Mouse (Mus musculus) embryonic facial prominence, embryonic 13.5 days (tissue): ENCODE measurements around the gene Rab4b. TPM values are rescaled to one million over a fixed set of nuclear protein-coding genes. Genes with fewer than 3 reads are reported as not detected.
A peak's percentile ranks its signal among the peaks of the same experiment; 100 is the strongest.

Experiments
- ATAC-seq: fragments of 200-750 bp; cut with Nextera tagmentation; 2 replicates; pipeline ENCODE4 v1.8.0; 2017; ENCODE audit warnings: low read depth; ENCODE audit not compliant: insufficient number of reproducible peaks, insufficient read depth, low FRiP score, low TSS enrichment
- H3K27ac ChIP-seq: fragments of 300-500 bp; sonication (generic); 2 replicates; pipeline ENCODE4 v1.5.1; 2015; ENCODE audit warnings: moderate library complexity, mild to moderate bottlenecking, inconsistent platforms
- H3K27me3 ChIP-seq: fragments of 300-500 bp; sonication (generic); 2 replicates; pipeline ENCODE4 v1.6.1; 2015; ENCODE audit warnings: mild to moderate bottlenecking, inconsistent platforms
- H3K36me3 ChIP-seq: fragments of 300-500 bp; sonication (generic); 2 replicates; pipeline ENCODE4 v1.6.1; 2015; ENCODE audit warnings: mild to moderate bottlenecking, inconsistent platforms
- H3K4me1 ChIP-seq: fragments of 300-500 bp; sonication (generic); 2 replicates; pipeline ENCODE4 v1.6.1; 2015; ENCODE audit warnings: inconsistent platforms
- H3K4me2 ChIP-seq: fragments of 300-500 bp; sonication (generic); 2 replicates; pipeline ENCODE4 v1.6.1; 2015; ENCODE audit warnings: moderate library complexity, mild to moderate bottlenecking, inconsistent platforms
- H3K4me3 ChIP-seq: fragments of 300-500 bp; sonication (generic); 2 replicates; pipeline ENCODE4 v1.5.1; 2015; ENCODE audit warnings: mild to moderate bottlenecking, inconsistent platforms
- H3K9ac ChIP-seq: fragments of 300-500 bp; sonication (generic); 2 replicates; pipeline ENCODE4 v1.6.1; 2015; ENCODE audit warnings: mild to moderate bottlenecking, inconsistent platforms
- H3K9me3 ChIP-seq: fragments of 300-500 bp; sonication (generic); 2 replicates; pipeline ENCODE4 v1.6.1; 2016; ENCODE audit warnings: inconsistent platforms
- WGBS: fragments of 180-500 bp; shearing (Covaris S2); methylation state at CpG from one replicate; pipeline ENCODE4 v1.1.7; 2015; ENCODE audit warnings: mixed read lengths; 5-methylcytosine and 5-hydroxymethylcytosine counted together
- polyA plus RNA-seq: library from polyadenylated mRNA; unstranded; fragments of >200 nt; fragmentation: Nextera tagmentation; extraction: Ambion mirVana; gene quantifications from 2 replicates; pipeline ENCODE4 v1.2.1, GENCODE M21; 2015

Gene Rab4b
- 72.2 and 74.2 TPM in 2 replicates for polyA plus RNA-seq

DNA sequence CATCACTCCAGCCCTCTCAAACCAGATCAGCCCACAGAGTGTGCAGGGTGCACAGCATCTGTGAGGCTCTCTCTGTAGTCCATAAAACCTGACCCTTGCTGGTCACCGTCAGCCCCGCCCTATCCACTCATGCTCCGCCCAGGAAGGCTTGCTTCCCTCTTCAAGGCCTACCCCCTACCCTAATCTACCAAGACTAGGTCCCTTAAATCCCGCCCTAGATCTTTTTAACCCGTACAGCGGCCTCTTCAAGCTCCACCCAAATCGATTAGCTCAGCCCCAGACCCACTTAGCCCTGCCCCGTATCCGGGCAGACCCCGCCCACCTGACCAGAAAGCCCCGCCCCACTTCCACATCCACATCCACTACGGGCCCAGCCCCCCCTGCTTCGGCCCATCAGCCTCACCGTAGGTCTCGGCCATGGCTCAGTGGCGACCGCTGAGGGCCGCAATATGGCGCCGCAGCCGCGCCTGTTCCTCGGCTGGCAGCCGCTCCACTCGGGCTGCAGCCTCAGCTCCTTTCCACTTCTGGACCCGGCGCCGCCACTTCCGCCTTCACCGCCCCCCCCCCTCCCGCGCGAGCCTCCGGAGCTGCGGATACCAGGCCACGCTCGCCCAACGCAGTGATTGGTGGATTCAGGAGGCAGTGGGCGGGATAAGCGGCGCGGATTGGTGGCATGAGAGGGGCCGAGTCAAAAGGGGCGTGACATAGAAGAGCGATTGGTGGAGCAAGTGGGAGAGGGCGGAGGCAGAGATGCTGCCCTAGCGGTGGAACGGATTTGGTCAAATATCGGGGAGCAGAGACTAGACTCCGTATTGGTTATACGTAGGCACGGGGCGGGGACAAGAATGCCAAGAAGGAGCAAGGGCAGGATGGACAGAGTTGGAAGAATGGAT lies at the start of gene Rab4b:
Rab4b (minus strand) TSS at position 573 of the 893 bp plus-strand sequence.
- H3K27ac ChIP-seq = peak within 1 kb of the TSS; percentile 93
- H3K4me1 ChIP-seq = peaks cover 7% of the 10 kb centered on the region; the same call in 1 of the 2 replicates
- no peaks in the 10 kb centered on the region for H3K9me3 ChIP-seq
- ATAC-seq = peak; percentile 99
- under 1% methylated on average over 53 of the region's 53 CpGs for WGBS
- H3K4me2 ChIP-seq = peak within 1 kb of the TSS; percentile 61
- H3K9ac ChIP-seq = peak within 1 kb of the TSS; percentile 70
- H3K36me3 ChIP-seq = peaks cover 25% of the 10 kb centered on the region
- no peaks in the 10 kb centered on the region for H3K27me3 ChIP-seq
- peak within 1 kb of the TSS; percentile 70 for H3K4me3 ChIP-seq

DNA sequence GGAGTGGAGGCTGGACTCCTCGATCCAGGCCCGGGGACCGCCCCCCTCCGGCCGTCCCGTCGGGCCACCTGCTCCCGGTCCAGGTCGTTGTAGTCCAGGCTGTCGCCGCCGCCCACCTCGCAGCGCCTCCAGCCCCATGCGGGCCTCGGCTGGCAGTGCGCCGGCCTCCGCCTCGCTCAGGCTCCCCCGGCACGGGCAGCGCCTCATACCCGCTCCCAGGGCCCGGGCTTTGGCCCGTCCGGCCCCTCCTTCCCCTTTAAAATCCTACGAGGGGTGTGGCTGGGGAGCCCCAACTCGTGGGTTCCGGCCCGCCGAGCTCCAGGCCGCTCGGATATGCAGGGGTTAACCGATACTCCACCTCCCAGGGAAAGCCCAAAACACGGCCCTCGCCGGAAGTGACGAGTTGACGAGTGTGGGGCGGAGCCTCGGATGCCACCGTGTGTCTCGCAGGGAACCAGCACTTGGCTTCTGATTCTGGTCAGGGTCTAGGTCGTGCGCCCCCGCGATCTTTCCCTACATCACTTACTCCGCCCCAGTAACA lies 49.7 kb upstream of the Rab4b start, which contains the start of gene Itpkc:
Itpkc (minus strand) TSS at position 381 of the 541 bp plus-strand sequence.
- H3K27ac ChIP-seq = peak within 1 kb of the TSS; percentile 92
- no peaks in the 10 kb centered on the region for H3K27me3 ChIP-seq
- WGBS = under 1% methylated on average over 47 of the region's 49 CpGs
- no peaks in the 10 kb centered on the region for H3K9me3 ChIP-seq
- peak within 1 kb of the TSS; percentile 94 for H3K4me3 ChIP-seq
- peak within 1 kb of the TSS; percentile 92 for H3K9ac ChIP-seq
- H3K36me3 ChIP-seq = peaks cover 4% of the 10 kb centered on the region; the same call in 1 of the 2 replicates
- peak; percentile 72 for ATAC-seq
- peaks cover 49% of the 10 kb centered on the region for H3K4me1 ChIP-seq
- peak within 1 kb of the TSS; percentile 88 for H3K4me2 ChIP-seq

GRCm38 (mm10) chr7:27227676-27228075 lies 49.0 kb upstream of the Rab4b start:
- Histone ChIP-seq H3K27ac (peak overlapping the region; percentile 92), H3K4me1 (peaks cover 47% of the 10 kb centered on the region), H3K9ac (peak overlapping the region; percentile 92), H3K4me2 (peak overlapping the region; percentile 88), H3K9me3 (no peaks in the 10 kb centered on the region), H3K36me3 (peaks cover 6% of the 10 kb centered on the region), H3K4me3 (peak overlapping the region; percentile 94), H3K27me3 (no peaks in the 10 kb centered on the region)
- no peak for ATAC-seq
- WGBS = 3% methylated on average over 10 of the region's 10 CpGs

GRCm38 (mm10) chr7:27227276-27227675 lies 48.6 kb upstream of the Rab4b start:
- peaks cover 47% of the 10 kb centered on the region for H3K4me1 ChIP-seq
- WGBS = 29% methylated on average over 9 of the region's 9 CpGs
- H3K9me3 ChIP-seq = no peaks in the 10 kb centered on the region
- H3K4me2 ChIP-seq = peak overlapping the region; percentile 88
- peaks cover 10% of the 10 kb centered on the region for H3K36me3 ChIP-seq
- no peaks in the 10 kb centered on the region for H3K27me3 ChIP-seq
- ATAC-seq = no peak
- peak overlapping the region; percentile 94 for H3K4me3 ChIP-seq
- H3K27ac ChIP-seq = no peak overlapping the region
- H3K9ac ChIP-seq = peak overlapping the region; percentile 92

DNA sequence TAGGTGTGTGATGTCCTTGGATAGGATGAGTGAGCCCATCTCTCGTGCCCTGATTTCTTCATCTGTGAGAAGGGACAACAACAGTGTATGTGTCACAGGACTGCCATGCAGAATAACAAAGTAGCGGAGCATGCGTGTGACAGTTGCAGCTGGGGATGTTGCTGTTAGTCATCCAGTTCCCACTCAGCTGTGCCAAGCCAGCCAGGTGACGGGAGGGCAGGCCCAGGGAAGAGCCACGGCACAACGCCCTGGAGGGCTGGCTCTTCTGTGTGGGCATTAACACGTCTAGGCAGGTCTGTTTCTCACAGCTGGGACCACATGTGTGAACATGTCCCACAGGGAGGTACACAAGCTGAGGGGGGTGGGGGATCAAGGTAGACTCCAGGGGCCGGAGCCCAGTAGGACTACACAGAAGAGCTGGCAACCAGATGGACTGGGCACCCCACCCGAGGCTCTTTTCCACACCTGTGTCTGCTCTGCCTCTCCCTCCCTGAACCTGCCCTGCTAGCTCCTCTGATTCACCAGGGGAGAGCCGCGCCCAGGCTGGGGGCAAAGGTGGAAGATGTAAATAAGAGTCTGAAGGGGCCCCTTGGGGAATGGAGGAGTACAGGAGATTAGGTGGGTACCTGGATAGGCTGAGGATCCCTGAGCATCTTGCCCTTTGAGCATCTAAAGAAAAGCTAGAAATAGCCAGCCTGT lies 46.3 kb upstream of the Rab4b start:
- no peak for ATAC-seq
- H3K4me3 ChIP-seq = peak overlapping the region; percentile 94

GRCm38 (mm10) chr7:27222538-27222937 lies 43.8 kb upstream of the Rab4b start:
- H3K9me3 ChIP-seq = no peaks in the 10 kb centered on the region
- H3K27me3 ChIP-seq = no peaks in the 10 kb centered on the region
- no peak overlapping the region for H3K4me3 ChIP-seq
- no peak overlapping the region for H3K9ac ChIP-seq
- H3K4me1 ChIP-seq = peaks cover 39% of the 10 kb centered on the region
- H3K36me3 ChIP-seq = peaks cover 43% of the 10 kb centered on the region
- ATAC-seq = no peak
- H3K27ac ChIP-seq = no peak overlapping the region
- WGBS = 53% methylated on average over 1 of the region's 1 CpGs
- H3K4me2 ChIP-seq = no peak overlapping the region

More for the DNA sequence above, 46.3 kb upstream of the Rab4b start:
- Histone ChIP-seq H3K36me3 (peaks cover 22% of the 10 kb centered on the region), H3K27me3 (no peaks in the 10 kb centered on the region), H3K4me1 (peaks cover 47% of the 10 kb centered on the region), H3K9ac (peak overlapping the region; percentile 53), H3K9me3 (no peaks in the 10 kb centered on the region), H3K27ac (peak overlapping the region; percentile 44; the same call in 1 of the 2 replicates), H3K4me2 (peak overlapping the region; percentile 88)
- 63% methylated on average over 11 of the region's 11 CpGs for WGBS

GRCm38 (mm10) chr7:27221939-27222338 lies 43.2 kb upstream of the Rab4b start:
- no peak overlapping the region for H3K4me3 ChIP-seq
- H3K4me2 ChIP-seq = no peak overlapping the region
- H3K9me3 ChIP-seq = no peaks in the 10 kb centered on the region
- H3K9ac ChIP-seq = peak overlapping the region; percentile 22; the same call in 1 of the 2 replicates
- peaks cover 33% of the 10 kb centered on the region for H3K4me1 ChIP-seq
- H3K36me3 ChIP-seq = peaks cover 48% of the 10 kb centered on the region
- H3K27me3 ChIP-seq = no peaks in the 10 kb centered on the region
- ATAC-seq = no peak
- whole genome bisulfite sequencing = 81% methylated on average over 6 of the region's 6 CpGs
- no peak overlapping the region for H3K27ac ChIP-seq

DNA sequence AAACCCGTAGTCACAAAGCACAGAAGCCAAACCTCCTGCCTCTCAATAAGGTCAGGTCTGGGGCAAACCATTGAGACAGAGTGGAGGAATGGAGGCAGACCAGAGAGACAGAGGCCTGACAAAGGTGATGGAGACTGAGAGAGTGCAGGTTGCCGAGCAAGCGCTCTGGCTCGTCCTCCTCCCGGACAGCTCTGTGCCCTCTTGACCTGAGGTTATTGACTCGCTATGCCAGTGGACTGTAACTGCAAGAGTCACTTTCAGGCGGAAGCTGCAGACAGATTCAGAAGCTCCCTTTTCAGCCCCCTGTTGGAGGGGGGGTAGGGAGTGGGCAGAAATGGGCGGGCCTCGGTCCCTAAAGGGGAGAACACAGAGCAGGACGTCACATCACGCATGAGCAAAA lies 41.2 kb upstream of the Rab4b start:
- Histone ChIP-seq H3K4me2 (no peak overlapping the region), H3K27me3 (no peaks in the 10 kb centered on the region), H3K9me3 (no peaks in the 10 kb centered on the region), H3K4me1 (peaks cover 13% of the 10 kb centered on the region), H3K27ac (no peak overlapping the region), H3K4me3 (no peak overlapping the region), H3K36me3 (peaks cover 63% of the 10 kb centered on the region), H3K9ac (no peak overlapping the region)
- WGBS = 80% methylated on average over 11 of the region's 11 CpGs
- no peak for ATAC-seq

GRCm38 (mm10) chr7:27218586-27218985 lies 39.9 kb upstream of the Rab4b start:
- no peak overlapping the region for H3K4me3 ChIP-seq
- ATAC-seq = no peak
- no peaks in the 10 kb centered on the region; the same call in 1 of the 2 replicates for H3K4me1 ChIP-seq
- no peaks in the 10 kb centered on the region for H3K9me3 ChIP-seq
- no peak overlapping the region for H3K4me2 ChIP-seq
- peaks cover 71% of the 10 kb centered on the region for H3K36me3 ChIP-seq
- 87% methylated on average over 7 of the region's 7 CpGs for WGBS
- no peak overlapping the region for H3K27ac ChIP-seq
- H3K9ac ChIP-seq = no peak overlapping the region
- H3K27me3 ChIP-seq = no peaks in the 10 kb centered on the region

DNA sequence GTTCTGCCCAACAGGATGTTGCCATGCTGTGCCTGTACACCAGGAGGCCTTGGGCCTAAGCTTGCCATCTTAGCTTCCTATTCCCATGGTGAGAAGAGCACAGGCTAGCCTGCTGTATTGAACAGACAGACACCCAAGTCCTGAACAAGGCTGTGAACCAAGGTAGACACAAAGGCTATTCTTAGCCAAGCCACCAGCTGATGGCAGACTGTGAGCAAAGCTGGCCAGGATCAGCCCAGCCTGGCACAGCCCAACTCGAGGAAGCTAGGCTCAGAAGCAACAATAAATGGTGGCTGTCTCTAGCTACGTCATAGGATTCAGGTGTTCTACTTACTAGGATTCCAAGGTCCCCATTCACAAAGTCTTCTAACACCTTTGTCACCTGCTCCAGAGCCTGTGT lies 33.9 kb upstream of the Rab4b start:
- Histone ChIP-seq H3K27ac (no peak overlapping the region), H3K9ac (no peak overlapping the region), H3K4me1 (no peaks in the 10 kb centered on the region), H3K4me3 (no peak overlapping the region), H3K4me2 (no peak overlapping the region), H3K36me3 (peaks cover 92% of the 10 kb centered on the region), H3K27me3 (no peaks in the 10 kb centered on the region), H3K9me3 (no peaks in the 10 kb centered on the region)
- ATAC-seq = no peak
- WGBS = 79% methylated on average over 2 of the region's 2 CpGs

DNA sequence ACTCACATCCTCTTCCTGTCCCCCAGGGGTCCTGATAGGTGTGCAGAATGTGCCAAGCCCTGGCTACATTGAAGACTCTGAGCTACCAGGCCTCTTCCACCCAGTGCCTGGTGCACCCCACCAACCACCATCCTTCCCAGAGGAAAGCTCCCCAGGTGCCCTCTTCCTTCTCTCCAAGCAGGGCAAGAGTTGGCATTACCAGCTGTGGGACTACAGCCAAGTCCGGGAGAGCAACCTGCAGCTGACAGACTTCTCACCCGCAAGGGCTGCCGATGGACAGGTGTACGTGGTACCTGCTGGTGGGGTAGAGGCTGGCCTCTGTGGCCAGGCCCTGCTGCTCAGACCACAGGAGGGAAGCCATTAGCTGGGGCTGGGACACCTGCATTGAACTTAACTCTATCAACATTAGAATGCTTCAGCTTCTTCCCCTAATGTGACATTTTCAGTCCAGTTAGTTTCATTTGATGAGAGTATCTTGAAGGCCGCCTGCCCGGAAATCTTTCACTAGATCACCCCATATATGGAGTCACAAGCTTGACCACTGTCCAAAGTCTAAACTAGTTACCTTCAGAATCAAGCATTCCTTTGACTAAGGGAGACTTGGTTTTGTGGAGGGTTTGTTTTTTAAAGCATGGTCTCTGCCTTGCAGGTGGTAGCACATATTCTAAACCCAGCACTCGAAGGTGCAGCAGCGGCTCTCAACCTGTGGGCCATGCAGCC lies 25.2 kb upstream of the Rab4b start:
- no peaks in the 10 kb centered on the region for H3K27me3 ChIP-seq
- H3K4me3 ChIP-seq = no peak overlapping the region
- H3K4me1 ChIP-seq = no peaks in the 10 kb centered on the region
- no peak for ATAC-seq
- no peak overlapping the region for H3K9ac ChIP-seq
- peaks cover 68% of the 10 kb centered on the region for H3K36me3 ChIP-seq
- H3K9me3 ChIP-seq = no peaks in the 10 kb centered on the region
- no peak overlapping the region for H3K27ac ChIP-seq
- H3K4me2 ChIP-seq = no peak overlapping the region
- 92% methylated on average over 8 of the region's 8 CpGs for WGBS
